Mouse (Mus musculus) Patski (cell line): Measurements from ENCODE around the gene Pdss2. TPM values are rescaled to one million over a fixed set of nuclear protein-coding genes. Genes with fewer than 3 reads are reported as not detected.

Experiments
- ATAC-seq: fragments of 100-300 bp; one replicate; pipeline ENCODE4 v1.8.0; 2021
- CTCF ChIA-PET: fragments of 350-600 bp; sonication (Branson Sonifier 250); formaldehyde crosslinking; loops from one replicate; lab custom pipeline; 2022; ENCODE audit warnings: inconsistent platforms; lab: Charles Lee
- POLR2A ChIA-PET: fragments of 350-600 bp; sonication (Branson Sonifier 250); formaldehyde crosslinking; loops from one replicate; lab custom pipeline; 2022; ENCODE audit warnings: antibody characterized with exemption, inconsistent platforms; lab: Charles Lee
- DNase-seq: peaks from one replicate; pipeline ENCODE4 v3.0.0-alpha.2; 2011; ENCODE audit warnings: low read depth, low spot score
- H3K27me3 ChIP-seq: fragments of 371-371 bp; one replicate; pipeline ENCODE4 v1.5.1; 2021
- CTCF ChIP-seq: fragments of 100-300 bp; IDR thresholded peaks from one replicate; pipeline ENCODE4 v1.5.1; 2021
- in situ Hi-C: fragments of 300-500 bp; cut with MboI; formaldehyde crosslinking; loops from 3 replicates; pipeline ENCODE4 v1.11.1; 2018; ENCODE audit warnings: low pct_unique_long_range_greater_than_20kb, mixed read lengths
- polyA plus RNA-seq: library from polyadenylated mRNA; unstranded; gene quantifications from one replicate; pipeline ENCODE4 v1.2.3, GENCODE M21; 2021

The Pdss2 gene
- 14.1 TPM for polyA plus RNA-seq

GRCm38 (mm10) chr10:43220910-43221625 is at the start of gene Pdss2:
Gene Pdss2 (plus strand): TSS chr10:43221486.
- CTCF ChIA-PET: interaction anchor here (1.2 kb wide), 1 partner anchor 50 kb away, joined by 3 read pairs; no protein-coding TSS in a partner anchor
- TF ChIP-seq CTCF: no peak
- peak; percentile 92 for ATAC-seq
- H3K27me3 ChIP-seq: no peaks in the 10 kb centered on the region
- in situ Hi-C loops: no loop called here
- POLR2A ChIA-PET: interaction anchor here (0.7 to 1.1 kb wide), 6 partner anchors 9 to 221 kb away, joined by 3 to 5 read pairs (median 3); no protein-coding TSS in a partner anchor
- DNase-seq: peak; percentile 67

DNA sequence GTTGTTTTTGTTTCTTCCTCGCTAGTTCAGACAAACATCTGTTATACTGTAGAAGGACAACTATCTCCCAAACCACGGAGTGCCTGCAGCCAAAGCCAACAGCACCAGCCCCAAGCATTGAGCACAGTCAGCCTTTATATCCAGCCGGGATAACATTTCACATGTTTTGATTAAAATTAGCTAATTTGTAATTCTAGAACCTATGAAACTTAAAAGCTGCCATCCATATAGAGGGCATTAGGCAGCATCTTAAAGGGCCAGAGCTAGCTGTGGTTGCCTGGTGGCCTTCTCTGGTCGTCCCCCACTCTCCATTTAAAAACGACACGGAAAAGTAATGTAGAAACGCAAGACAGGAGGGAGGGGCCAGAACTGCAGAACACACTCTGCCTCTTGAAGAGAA is 49.2 kb upstream of the Pdss2 start:
- in situ Hi-C loops: no loop called here
- H3K27me3 ChIP-seq: peaks cover 30% of the 10 kb centered on the region
- ChIA-PET POLR2A (interaction anchor here (0.7 kb wide), 1 partner anchor 13 kb away, joined by 3 read pairs; no protein-coding TSS in a partner anchor), CTCF (no interaction called here)
- DNase-seq: no peak
- no peak for TF ChIP-seq CTCF
- no peak for ATAC-seq

GRCm38 (mm10) chr10:43172554-43172953 is 48.7 kb upstream of the Pdss2 start:
- peaks cover 35% of the 10 kb centered on the region for H3K27me3 ChIP-seq
- DNase-seq (no peak), ATAC-seq (no peak)
- in situ Hi-C loops: no loop called here
- ChIA-PET POLR2A (interaction anchor here (0.7 kb wide), 1 partner anchor 14 kb away, joined by 3 read pairs; no protein-coding TSS in a partner anchor), CTCF (no interaction called here)
- no peak for TF ChIP-seq CTCF

DNA sequence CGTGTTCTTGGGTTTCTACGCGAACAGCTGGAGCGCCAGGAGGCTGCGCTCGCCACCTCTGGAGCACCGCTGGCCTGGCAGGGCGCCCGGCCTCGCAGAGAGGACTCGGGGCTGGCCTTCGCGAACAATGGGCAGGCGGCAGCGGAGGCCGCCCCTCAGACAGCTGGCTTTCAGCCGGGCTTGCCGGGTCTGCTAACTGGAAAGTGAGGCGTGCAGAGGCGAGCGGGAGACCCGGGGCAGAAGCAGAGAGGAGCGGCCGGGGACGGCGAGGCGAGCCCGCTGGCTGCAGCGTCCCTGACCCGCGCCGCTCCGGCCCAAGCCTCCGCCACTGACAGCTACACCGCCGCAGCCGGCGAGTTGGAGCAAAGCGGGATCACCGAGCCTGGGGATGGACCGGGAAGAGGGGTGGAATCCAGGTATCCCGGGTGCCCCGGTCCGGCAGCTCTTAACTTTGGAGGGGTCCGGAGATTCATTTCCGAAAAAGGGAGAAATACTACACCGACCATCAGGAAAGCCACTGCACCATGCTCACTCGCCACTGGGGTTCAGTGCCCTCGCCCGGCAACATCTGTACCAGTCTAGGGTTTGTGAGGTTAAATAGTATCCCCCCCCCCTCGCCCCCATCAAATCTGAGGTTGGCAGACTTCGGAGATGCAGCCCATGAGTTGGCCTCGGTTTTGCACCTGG is 48.0 kb upstream of the Pdss2 start:
- H3K27me3 ChIP-seq: peaks cover 37% of the 10 kb centered on the region
- peak; percentile 12 for ATAC-seq
- POLR2A ChIA-PET: interaction anchor here (0.7 to 1.6 kb wide), 2 partner anchors 15 to 45 kb away, joined by 3 to 4 read pairs; no protein-coding TSS in a partner anchor

GRCm38 (mm10) chr10:43173828-43174325 is 47.4 kb upstream of the Pdss2 start:
- peaks cover 38% of the 10 kb centered on the region for H3K27me3 ChIP-seq
- DNase-seq: no peak
- POLR2A ChIA-PET: interaction anchor here (1.1 to 1.6 kb wide), 2 partner anchors 31 to 46 kb away, joined by 3 to 4 read pairs; no protein-coding TSS in a partner anchor
- in situ Hi-C loops: no loop called here
- CTCF ChIA-PET: no interaction called here
- TF ChIP-seq CTCF: no peak
- no peak for ATAC-seq

More for the DNA sequence above, 48.0 kb upstream of the Pdss2 start:
- in situ Hi-C loops: no loop called here
- CTCF ChIA-PET: no interaction called here
- TF ChIP-seq CTCF: no peak
- DNase-seq: no peak

- no peak for TF ChIP-seq CTCF
- POLR2A ChIA-PET: interaction anchor here (1.1 to 1.6 kb wide), 2 partner anchors 30 to 46 kb away, joined by 3 to 4 read pairs; no protein-coding TSS in a partner anchor
- CTCF ChIA-PET: interaction anchor here (0.9 kb wide), 1 partner anchor 51 kb away, joined by 3 read pairs; no protein-coding TSS in a partner anchor
- peaks cover 39% of the 10 kb centered on the region for H3K27me3 ChIP-seq
- DNase-seq (no peak), ATAC-seq (peak; percentile 66)
- in situ Hi-C loops: no loop called here
Measured at GRCm38 (mm10) chr10:43174326-43175155, 46.7 kb upstream of the Pdss2 start, which contains the start of the genes Sobp and 9030612E09Rik. Gene Sobp (minus strand): TSS chr10:43174530. Gene 9030612E09Rik (plus strand): TSS chr10:43174704.

GRCm38 (mm10) chr10:43175156-43175601 is 46.1 kb upstream of the Pdss2 start:
- in situ Hi-C loops: no loop called here
- POLR2A ChIA-PET: no interaction called here
- H3K27me3 ChIP-seq: peaks cover 45% of the 10 kb centered on the region
- CTCF ChIA-PET: interaction anchor here (0.9 kb wide), 1 partner anchor 51 kb away, joined by 3 read pairs; no protein-coding TSS in a partner anchor
- TF ChIP-seq CTCF: no peak
- DNase-seq: no peak
- no peak for ATAC-seq

DNA sequence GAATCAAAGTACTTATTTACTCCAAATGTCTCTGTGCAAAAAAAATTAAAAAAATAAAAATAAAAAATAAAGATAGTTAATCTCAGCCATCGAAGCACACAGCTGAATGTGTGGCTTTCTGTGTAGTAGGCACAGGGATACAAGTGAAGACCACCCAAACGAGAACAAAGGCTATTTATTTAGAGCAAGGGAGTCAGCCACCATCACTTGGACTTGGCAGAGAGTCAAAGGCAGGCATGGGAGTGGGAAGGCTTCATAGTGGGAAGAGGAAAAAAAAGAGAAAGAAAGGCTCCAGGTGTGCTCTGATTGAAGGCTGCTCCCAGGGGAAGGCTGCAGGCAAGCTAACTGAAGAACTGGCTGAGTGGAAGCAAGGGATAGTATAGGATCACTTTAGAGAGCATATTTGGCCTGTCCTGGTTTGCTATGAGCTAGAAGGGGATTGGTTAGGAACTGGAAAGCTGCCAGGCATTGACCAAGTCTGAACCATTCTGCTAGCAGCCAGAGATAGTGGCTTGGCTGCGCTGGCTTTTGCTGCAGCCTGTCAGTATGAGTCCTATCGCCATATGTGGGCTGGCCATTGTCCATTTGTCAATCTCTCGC is 40.9 kb upstream of the Pdss2 start:
- ATAC-seq (no peak), DNase-seq (no peak)
- ChIA-PET POLR2A (no interaction called here), CTCF (no interaction called here)
- peaks cover 29% of the 10 kb centered on the region for H3K27me3 ChIP-seq
- in situ Hi-C loops: no loop called here
- TF ChIP-seq CTCF: no peak

GRCm38 (mm10) chr10:43200206-43200605 is 21.1 kb upstream of the Pdss2 start:
- in situ Hi-C loops: no loop called here
- ChIA-PET POLR2A (interaction anchor here (1.0 kb wide), 1 partner anchor 9 kb away, joined by 3 read pairs; no protein-coding TSS in a partner anchor), CTCF (no interaction called here)
- ATAC-seq: no peak
- DNase-seq: no peak
- no peaks in the 10 kb centered on the region for H3K27me3 ChIP-seq
- TF ChIP-seq CTCF: no peak
